Mouse (Mus musculus): Measurements from ENCODE around the gene Duoxa2.
"Not testable (repeated sequence)": the region's sequence is repeated elsewhere in the genome, so short reads cannot be mapped to it uniquely, and the experiment has no call there.

Duoxa2 gene

GRCm38 (mm10) chr2:122306184-122306583 is 7.5 kb downstream of the Duoxa2 start:
- DNase-seq (ENCODE audit: low spot score) = no peak

- DNase-seq (ENCODE audit: low spot score) = no peak
Measured at GRCm38 (mm10) chr2:122309647-122310046, 10.9 kb downstream of the Duoxa2 start.

- no peak for DNase-seq (ENCODE audit: low spot score)
Measured at GRCm38 (mm10) chr2:122311561-122311960, 12.9 kb downstream of the Duoxa2 start.

- peak; percentile 87 for DNase-seq (ENCODE audit: low spot score)
Measured at GRCm38 (mm10) chr2:122312722-122313417, 14.2 kb downstream of the Duoxa2 start.

DNA sequence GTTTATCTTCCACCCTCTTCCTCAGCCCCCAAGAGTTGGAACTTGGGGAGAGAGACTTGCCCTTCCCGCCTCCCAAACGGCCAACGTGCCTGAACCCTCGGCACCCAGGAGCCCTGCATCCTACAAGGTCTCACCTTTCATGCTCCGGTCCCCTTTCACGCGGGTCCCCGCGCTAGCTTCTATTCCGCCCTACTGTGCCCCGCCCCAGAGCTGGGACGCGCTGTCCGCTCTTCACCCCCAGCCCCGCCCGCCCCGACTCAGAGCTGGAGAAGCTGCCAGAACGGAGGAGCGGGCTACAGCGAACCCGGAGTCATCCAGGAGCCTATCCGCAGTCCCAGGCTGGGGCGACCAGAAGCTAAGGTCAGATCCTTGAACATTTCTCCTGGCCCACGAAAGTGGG is 14.8 kb downstream of the Duoxa2 start, which contains the start of gene Duoxa1:
Duoxa1 (minus strand) TSS at position 195 of the 400 bp plus-strand sequence.
- peak; percentile 13 for DNase-seq (ENCODE audit: low spot score)

- no peak for DNase-seq (ENCODE audit: low spot score)
Measured at GRCm38 (mm10) chr2:122315372-122315771, 16.7 kb downstream of the Duoxa2 start, which contains the start of gene Duox1. TSS of gene Duox1 (plus strand) at chr2:122315672.

- no peak for DNase-seq (ENCODE audit: low spot score)
Measured at GRCm38 (mm10) chr2:122317384-122317783, 18.7 kb downstream of the Duoxa2 start.

- DNase-seq (ENCODE audit: low spot score) = no peak
Measured at GRCm38 (mm10) chr2:122323960-122324359, 25.3 kb downstream of the Duoxa2 start.

DNA sequence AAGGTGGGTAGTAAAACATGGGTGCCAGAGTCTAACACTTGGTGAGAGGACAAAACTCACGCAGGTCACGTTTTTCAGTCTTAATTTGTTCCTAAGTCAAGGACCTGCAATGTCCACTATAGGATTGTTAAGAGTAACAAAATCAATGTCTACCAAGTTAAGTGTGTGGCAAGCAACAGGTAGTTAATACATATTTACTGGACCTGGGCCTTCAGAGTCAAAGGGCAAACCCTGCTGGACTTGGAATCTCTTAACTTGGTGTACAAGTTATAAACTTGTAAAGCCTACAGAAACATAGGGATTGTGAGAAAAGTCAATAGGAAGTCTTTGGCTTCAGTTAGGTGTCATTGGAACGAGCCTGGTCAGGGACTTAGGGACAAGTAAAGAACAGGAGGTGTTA is 25.9 kb downstream of the Duoxa2 start:
- no peak for DNase-seq (ENCODE audit: low spot score)

DNA sequence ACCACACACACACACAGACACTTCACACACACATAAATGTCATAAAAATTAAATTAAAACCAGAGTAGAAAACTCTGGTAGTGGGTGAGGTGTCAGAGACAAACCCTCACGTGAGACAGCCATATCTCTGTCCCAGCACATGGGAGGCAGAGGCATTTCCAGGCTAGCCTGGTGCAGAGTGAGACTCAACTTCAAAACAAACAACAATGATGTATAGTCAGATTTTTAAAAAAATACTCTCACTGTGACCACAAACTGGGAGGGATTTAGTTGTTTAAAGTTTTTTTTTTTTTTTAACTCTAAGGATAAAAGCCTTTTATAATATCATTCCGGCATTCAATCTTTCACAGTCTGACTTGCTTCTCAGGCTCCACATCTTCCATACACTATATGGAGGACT is 26.7 kb downstream of the Duoxa2 start:
- no peak for DNase-seq (ENCODE audit: low spot score)

GRCm38 (mm10) chr2:122327986-122328385 is 29.3 kb downstream of the Duoxa2 start:
- no peak for DNase-seq (ENCODE audit: low spot score)

GRCm38 (mm10) chr2:122330317-122330716 is 31.6 kb downstream of the Duoxa2 start:
- DNase-seq (ENCODE audit: low spot score) = not testable (repeated sequence)

GRCm38 (mm10) chr2:122332222-122332621 is 33.5 kb downstream of the Duoxa2 start:
- no peak for DNase-seq (ENCODE audit: low spot score)

GRCm38 (mm10) chr2:122334170-122334569 is 35.5 kb downstream of the Duoxa2 start:
- no peak for DNase-seq (ENCODE audit: low spot score)

DNA sequence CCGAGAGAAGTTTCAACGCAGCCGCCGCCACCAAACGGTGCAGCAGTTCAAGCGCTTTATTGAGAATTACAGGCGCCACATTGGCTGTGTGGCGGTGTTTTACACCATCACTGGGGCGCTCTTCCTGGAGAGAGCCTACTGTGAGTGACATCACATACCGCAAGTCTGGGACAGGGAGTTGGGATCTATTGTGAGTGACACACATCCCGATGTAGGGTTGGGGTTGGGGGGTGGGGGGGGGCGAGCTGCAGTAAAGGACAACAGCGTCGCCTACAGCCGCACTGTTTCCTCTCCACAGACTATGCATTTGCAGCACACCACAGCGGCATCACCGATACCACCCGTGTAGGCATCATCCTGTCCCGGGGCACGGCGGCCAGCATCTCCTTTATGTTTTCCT is 38.6 kb downstream of the Duoxa2 start:
- peak; percentile 9 for DNase-seq (ENCODE audit: low spot score)

- no peak for DNase-seq (ENCODE audit: low spot score)
Measured at GRCm38 (mm10) chr2:122345106-122345893, 46.6 kb downstream of the Duoxa2 start.

GRCm38 (mm10) chr2:122346164-122346563 is 47.5 kb downstream of the Duoxa2 start:
- DNase-seq (ENCODE audit: low spot score) = not testable (repeated sequence)

DNA sequence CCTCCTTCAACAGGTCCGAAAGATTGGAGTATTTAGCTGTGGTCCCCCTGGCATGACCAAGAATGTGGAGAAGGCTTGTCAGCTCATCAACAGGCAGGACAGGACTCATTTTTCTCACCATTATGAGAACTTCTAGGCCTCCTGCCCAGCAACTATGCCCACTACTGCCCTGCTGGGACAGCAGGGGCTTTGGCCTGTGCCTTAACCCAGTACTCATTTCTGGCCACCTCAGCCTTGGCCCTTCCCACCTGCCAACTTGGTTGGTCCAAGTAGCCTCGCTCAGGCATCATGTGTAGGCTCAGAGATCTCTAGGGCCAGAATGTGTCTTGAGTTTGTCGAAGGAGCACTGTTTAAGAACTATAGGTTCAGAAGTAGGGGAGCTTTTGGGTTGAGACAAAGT is 48.6 kb downstream of the Duoxa2 start:
- DNase-seq (ENCODE audit: low spot score) = no peak

- DNase-seq (ENCODE audit: low spot score) = peak; percentile 89
Measured at GRCm38 (mm10) chr2:122348531-122349131, 49.9 kb downstream of the Duoxa2 start.

GRCm38 (mm10) chr2:122349136-122349785 is 50.6 kb downstream of the Duoxa2 start:
- DNase-seq (ENCODE audit: low spot score) = peak; percentile 69

DNA sequence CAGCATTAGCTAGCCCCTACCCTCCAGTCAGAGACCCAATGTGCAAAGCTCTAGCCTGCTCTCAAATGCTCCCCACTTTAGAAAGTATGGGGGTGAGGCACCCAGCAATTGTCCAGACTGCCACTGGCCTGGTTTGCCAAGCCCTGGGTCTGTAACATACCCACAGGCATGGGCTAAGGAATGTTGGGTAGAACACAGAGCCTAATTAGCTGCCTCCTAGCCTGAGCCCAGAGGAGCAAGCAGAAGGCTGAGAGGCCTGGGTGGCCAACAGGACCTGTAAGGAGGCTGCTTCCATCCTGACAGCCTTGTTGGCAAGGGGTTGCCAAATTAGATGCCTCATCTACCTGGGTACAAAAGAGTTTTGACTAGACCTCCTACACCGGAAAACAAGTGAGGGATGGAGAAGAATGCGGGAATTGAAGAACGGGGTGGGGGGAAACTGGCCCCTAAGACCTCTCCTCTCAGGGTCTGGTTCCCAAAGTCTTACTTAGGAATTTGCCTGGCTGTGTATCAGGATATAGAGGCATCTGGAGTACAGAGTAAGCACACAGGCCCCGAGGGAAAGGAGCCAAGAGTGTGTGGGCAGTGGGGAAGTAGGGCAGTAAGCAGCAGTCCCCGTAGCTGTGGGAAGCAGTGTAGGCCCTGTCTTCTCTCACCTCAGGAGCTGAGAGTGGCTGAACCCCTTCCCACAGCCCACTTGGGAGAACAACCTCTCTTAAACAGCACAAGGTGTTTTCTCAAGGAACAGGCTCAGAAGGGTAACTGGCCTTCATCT is 52.6 kb downstream of the Duoxa2 start:
- no peak for DNase-seq (ENCODE audit: low spot score)
